Mouse (Mus musculus): ENCODE measurements around the gene Igf1. TPM values are rescaled to one million over a fixed set of nuclear protein-coding genes. Genes with fewer than 3 reads are reported as not detected.

Gene Igf1
- total RNA-seq, 2 experiments from 2014 or later: 11.2 to 13.4 TPM

DNA sequence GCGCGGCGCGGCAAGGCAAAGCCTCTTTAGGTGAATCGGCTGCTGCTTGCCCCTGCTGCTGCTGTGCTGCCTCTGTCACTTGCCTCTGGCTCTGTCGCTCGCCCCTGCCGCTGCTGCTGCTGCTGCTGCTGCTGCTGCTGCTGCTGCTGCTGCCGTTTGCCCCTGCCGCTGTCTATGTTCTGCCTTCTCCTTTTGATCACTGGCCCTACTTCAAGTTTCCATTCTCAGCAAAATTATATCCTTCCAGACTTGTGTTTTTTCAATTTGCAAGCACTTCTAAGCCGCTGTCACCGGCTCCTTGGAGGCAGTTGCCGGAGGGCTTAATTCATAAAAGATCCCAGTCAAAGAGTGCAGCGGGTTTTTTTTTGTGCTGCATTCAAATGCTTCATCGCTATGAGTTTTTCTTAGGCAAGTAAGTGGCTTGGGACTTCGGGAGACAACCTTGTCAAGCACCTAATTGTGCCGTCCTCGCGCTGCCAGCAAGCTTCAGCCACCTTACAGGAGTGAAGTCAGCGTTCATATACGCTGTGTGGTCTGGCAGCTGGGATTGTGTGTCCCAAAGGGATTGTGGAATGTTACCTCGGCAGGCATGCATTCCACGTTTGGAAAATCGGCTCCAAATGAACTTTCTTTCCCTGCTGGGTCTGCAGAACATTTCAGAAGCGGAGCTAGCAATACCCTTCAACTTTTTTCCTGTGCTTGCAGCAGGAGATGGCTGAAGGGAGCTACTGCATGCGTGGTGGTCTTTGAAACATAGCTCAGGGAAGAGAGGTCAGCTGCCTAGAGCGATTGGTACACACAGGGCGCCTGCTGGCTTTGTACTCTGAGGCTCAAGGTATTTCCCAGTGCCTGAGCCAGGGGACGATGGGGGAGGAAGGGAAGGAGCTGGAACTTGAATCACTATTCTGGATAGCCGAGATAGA, 2.4 kb downstream of the Igf1 start:
- DNase-seq: peak; percentile 52 to 62

DNA sequence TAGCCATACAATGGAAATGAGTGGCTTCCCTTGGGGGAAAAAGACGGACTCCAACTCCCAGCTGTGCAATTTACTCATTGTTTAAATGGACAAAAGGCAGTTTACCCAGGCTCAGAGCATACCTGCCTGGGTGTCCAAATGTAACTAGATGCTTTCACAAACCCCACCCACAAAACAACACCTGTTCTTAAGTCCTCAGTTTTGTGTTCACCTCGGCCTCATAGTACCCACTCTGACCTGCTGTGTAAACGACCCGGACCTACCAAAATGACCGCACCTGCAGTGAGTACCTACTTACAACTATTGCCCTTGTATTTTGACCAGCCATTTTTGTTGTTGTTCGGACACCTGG, 3.0 kb downstream of the Igf1 start:
- DNase-seq: no peak

DNA sequence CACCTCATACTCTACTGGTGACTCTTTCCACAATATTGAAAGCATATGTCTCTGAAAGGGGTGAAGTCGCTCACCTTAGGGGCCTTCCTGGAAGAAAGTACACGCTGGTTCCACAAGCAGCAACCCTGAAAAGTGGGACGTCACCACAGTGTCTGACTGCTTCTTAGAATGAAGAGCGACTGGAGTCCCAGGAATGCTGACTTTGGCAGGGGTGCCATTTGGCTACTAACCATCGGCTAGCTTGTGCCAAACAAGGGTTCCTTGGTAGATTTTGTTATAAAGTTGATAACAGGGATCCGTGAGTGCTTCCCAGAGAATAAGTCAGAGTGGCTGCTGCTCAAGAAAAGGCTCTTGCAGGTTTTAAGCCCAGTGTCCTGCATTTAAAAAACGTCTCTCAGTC, 4.8 kb downstream of the Igf1 start:
- DNase-seq: peak; percentile 67 to 81

DNA sequence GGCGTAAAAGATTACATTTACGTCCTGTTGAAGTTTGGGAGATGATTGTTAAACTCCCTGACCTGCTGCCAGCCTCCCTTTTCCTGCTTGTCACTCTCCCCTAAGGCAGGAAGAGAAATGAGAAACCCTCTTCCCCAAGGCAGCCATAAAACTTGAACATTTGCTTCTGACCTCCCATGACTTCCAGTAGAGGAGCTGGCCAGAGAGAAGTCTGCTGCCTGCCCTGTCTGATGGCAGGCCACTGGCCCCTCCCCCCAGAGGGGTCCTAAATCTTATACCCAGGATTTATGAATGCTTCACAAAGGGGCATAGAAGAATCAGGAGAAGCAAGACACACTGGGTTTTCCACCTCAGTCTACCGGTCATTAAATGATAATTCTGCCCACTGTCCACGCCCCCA, 5.3 kb downstream of the Igf1 start:
- DNase-seq: no peak

DNA sequence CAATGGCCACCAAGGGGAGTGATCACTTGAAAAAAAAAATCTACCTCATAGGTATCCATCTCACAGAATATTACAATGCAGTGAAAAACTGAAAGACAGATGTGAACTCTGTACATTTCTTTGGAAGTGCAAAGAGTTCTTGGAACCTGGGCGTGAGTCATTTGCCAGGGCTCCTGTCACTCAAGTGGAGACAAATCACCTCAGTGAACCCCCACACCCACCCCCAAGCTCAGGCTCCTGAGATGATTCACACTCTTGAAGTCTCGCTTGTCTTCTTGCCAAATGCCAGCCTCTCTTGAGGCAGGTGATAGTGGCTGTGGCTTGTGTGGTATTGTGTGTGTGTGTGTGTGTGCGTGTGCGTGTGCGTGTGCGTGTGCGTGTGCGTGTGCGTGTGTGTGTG, 7.6 kb downstream of the Igf1 start:
- no peak for DNase-seq

DNA sequence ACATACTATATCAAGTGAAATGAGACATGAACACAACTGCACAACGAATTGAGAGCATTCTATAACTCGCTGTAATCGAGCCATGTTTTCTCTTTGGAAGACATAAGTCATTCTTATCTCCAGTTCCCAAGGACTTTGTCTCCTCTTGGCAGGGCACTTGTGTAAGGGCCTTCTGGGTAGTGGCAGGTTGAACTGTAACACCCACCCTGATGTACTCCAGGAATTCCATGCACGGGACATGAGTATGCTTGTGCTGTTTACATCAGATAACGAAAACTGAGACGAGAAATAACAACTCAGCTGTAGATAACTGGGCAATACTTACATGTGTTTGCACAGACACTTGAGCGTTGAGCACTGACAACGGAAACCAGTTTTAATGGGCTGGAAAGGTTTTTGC, 8.4 kb downstream of the Igf1 start:
- DNase-seq: no peak

DNA sequence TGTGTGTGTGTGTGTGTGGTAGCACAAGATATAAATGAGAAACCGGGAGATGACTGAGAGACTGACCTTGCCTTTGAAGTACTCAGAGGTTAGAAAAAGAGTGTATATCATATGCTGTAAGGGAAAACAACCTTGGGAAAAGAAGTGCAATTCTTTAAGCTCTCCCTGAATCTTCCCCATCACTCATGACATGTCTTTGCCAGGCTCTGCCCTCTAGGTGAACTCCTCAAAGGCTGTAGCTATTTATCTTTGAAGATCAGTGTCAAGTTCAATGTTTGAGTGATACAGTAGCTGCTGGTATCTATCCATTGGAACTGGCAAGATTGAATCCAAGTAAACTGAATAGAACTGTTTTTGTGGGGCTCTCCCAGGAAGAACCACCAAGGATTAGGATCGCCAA, 9.2 kb downstream of the Igf1 start:
- DNase-seq: no peak

DNA sequence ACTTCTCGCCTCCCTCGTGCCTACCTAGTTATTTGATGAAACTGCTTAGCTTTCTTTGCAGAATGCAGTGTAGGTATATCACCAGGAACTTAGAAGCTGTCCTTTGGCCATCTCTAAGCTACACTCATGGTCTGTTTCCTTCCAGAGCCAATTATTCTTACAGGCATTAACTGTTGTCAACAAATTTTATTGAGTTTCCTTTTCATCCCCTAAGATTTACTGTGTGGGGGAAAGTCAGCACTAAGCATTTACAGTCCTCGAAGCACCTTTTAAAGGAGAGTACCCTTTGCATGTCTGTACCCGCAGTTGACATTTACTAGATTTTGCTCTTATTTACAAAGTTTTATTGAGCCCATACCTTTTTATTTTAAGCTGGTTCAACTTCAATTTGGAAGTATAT, 9.6 kb downstream of the Igf1 start:
- no peak for DNase-seq

DNA sequence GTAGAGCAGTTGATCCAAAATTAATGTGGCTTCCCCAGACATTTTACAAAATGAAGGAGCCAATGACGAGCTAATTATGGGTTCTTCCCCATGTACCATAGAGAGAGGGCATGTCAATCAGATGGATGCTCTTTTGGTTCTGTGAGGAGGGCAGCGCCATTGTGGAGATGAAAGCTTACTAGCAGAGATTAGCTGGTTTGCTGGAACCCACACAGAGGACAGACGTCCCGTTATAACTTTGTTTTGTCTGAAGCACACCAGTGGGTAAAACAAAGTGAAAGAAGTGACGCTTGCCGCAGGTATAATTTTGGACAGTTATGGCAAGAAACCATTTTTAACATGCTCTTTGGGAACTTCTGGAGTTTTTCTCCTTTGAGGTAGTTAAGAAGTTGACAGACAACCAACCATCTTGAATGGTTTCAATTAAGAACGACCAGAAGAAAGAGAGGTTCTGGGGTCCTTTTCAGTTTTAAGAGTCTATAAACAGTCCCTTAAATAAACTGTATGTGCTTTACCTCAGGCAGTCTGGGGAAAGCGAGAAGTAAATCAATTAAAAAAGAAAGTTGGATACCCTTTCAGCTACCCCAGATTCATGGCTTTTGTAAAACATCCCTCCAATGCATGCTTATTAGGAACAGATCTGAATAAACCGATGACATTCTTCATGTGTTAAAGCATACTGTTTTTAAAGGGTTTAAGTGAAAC, 10.4 kb downstream of the Igf1 start:
- no peak for DNase-seq

DNA sequence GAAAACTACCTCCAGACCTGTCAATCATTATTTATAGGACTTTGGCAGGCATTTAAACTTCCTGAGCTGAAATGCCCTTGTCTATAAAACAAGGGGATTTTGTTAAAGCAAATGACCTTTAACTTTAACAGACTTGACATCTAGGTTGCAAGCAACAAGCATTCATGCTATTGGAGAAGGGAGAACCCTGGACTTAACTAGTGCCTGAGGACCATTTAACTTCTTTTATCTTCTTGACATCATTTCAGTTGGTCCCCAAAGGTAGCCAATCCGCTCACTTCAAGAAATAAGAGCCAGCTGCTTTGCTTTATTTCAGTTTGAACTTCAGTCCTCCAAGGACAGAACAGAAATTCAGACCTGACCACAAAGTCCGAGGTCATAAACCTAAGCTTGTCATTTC, 11.1 kb downstream of the Igf1 start:
- no peak for DNase-seq

DNA sequence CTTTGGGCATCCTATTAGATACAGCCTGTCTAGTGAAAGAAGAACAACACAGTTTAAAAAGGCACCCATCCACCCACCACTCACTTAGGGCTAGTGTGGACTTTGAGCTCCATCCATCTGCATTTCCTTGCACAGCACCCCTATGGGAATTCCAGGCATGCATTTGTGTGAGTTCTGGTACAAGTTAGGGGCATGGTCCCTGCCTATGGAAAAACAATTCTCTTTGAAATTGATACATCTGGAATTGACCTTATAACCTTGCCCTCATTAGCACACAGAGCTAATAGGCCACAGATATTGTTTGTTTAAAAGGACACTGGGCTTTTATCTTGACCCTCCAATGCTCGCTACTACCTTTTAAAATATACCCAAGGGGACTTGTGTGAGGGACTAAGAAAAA, 11.6 kb downstream of the Igf1 start:
- no peak for DNase-seq

DNA sequence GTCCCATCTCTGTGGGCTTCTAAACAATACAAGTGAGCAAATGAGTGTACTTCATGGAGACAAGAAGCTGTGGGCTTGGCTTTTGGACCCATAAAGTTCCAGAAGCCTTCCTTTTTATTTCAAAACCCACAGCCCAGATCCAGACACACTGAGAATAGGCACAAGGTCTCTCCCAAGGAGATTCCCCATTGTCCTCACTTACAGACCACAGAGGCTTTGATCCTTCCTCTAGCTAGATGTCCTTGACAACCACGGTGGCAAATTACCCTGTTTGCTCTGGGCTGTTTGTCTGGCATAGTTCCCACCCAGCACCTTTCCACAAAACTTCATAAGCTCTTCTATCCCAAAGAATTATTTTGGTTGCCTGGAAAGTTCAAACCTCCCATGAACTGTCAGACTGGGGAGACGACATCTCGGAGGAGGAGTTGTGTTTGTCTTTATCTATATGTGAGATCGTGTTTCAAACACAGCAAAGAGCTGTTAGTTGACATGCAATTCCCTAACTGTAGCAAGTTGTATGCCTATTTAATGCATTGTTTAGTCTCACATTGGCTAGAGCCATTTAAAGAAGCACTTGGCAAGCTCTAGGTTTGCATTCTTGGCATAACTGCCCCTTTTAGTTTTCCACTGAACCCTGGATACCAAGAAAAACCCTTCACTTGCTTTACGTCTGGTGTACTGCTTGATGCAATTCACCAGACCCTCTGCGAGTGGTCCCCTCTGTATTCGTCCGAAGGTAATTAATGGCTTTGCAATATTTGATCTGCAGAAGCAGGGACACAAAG, 14.0 kb downstream of the Igf1 start:
- no peak for DNase-seq

DNA sequence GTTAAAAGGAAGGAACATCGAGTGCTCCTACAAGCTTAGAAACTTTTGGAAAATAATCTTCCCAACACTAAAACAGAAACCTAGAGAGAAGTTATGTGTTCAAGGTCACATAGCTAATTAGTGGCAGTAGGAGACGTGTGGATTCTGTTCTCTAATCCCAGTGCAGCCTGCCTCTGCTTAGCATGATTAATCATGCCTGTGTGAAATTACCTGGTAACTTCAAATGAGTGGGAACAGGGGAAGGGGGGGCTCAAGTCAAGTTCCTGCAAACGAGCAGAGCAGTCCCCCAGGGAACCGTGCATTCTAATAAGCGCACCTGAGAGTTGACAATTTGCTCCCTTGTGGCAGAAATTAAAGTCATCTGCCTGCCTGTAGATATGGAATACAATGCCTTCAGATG, 14.8 kb downstream of the Igf1 start:
- no peak for DNase-seq

DNA sequence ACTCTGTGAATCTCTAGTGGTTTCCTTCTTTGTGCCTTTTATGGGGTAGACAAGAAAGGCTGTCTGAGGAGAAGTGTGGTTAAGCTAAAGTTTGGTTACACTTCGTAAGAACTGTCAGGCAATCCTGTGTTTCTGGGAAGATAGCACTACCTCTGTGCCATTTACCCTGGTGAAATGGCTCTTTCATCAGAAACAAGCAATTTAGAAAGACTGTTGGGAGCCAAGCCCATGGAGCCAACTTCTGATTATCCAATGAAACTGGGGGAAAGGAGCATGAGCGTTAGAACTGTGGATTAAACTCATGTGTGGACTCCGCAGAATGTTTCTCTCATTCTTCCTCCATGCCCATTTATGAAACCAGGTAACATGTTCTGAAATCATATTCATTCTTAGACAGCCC, 15.5 kb downstream of the Igf1 start:
- no peak for DNase-seq

DNA sequence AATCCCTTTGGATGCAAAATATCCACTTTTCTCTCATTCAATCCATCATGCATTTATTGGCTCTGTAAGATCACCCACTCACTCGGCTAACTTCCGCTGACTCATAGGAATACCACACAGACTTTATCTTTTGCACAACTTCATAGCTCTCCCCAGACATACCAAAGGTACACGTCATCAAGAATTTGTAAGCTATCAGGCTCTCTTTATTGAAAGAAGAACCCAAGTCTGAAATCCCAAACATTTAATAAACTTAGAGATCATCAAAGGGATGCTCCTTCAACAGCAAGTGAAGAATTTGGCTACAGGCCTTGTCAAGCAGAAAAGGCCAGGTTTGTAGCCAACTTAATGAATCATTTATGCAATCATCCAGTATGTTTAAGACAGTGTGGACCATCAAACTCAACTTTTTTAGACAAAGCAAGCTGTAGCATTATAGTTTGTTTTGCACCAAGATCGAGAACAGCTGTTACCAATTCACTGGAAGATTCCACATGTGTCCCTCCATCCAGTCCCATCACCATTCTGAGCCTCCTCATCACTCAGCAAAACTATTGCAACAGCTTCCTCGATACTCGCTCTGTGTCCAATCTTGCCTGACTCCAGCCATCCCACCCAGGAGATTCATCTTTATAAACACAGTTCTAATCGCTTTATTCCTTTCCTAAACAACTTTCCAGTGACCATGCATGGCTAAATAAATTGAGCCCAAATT, 22.2 kb downstream of the Igf1 start:
- peak in 1 of 2 experiments; percentile 29 for DNase-seq

DNA sequence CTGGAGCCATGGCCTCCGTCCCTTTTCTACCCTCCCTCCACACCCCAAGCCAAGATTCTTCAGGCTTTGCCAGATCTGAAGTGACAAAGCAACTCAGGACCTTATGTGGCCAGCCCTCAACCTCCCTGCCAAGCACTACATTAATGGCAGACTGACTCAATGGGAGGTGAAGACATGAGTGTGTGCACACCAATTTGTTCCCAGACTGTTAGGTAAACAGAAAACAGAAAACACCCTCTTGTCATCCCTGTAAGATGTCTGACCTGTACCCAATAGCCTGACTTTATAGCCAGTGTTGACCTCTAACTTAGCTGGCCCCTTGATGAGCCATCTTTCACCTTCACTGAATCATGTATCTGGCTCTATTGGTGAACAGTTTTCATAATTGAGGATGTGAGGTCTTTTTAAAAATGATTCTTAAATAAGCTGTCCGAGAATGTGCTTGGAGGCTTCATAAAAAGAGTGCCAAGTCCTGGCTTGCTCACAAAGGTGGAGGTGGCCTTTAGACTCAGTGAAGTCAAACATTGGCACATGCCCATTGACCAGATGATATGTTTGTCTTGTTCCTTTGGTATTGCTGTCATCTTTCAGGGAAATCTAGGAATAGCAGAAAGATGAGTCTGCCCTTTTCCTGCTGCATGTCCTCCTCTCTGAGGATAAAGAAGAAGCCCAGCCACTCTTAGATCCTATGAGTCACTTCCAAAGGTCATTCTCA, 27.4 kb downstream of the Igf1 start:
- no peak for DNase-seq

DNA sequence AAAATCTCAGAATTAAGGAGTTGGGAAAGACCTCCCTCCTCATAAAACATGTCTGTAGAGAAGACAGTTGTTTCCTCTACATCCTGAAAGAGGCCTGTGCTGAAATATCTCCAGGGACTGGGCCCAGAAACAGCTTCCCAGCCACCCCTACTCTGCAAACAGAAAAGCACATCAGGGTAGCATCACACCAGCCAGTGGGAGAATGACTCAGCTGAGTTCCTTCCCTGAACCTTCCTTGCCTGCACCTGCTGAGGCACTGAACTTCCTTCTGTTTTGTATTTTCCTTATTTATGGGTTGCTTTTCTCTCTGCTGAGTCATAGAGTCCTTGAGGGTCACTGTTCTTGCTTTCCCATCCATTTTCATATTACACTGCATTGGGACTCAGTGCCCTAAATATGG, 31.8 kb downstream of the Igf1 start:
- DNase-seq: no peak

DNA sequence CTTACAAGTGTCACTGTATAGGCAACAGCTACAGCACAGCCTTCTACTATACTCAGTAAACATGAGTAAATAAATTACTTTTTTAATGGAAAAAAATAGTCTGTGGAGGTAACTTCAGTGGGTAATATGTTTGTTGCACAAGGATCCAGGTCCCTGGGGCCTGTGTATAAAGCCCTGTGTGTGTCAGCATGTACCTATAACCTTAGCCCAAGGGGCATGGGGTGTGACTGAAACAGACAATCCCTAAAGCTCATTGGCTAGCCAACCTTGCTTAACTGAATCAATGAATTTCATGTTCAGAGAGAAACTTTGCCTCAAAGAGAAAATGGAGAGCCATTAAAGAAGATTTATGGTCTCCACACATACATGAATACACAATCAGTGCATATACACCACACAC, 34.2 kb downstream of the Igf1 start:
- no peak for DNase-seq

DNA sequence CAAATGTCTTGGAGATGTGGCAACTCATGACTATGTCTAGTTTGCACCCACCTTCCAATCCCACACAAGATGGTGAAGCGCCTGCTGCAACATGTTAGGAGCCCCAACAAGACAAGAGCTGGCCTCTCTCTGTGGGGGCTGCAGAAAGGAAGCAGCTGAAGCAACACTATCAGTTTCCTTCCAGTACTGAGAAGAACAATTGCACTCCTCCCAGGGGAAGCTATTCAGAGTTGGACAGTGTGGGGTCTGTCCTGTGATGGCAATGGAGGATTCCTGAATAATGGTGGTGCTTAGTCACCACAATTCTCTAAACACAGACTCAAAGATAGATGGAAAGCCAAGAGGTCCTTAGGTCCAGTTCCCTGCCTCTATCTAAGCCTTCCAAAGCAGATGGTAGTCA, 35.2 kb downstream of the Igf1 start:
- DNase-seq: peak; percentile 24 to 36

DNA sequence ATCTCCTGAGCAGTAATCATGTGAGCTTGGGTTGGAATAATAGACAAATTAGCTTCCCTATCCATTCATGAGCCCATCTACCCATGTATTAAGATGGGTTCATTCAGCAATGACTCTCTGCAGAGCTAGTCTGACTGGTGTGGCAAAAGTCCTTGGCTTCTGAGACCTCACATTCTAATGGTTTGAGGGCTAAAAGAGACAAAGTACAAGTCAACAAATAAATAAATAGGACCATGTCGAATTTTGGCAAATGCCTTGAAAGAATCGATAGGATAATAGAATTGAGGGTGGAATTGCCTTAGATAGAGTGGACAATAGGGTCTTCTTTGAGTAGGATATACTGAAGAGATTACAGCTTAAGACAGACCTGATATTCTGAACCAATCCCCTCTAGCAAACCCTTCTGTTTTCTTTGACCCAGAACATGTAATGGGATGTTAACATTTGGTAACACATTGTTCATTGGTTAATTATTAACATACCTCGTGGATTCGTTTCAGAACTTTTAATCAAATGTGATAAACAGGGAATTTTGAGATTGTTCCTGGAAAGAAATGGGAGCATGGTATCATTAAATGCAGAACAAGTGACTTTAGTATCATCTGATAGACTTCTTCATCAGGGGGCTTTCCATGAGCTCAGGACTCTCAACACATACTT, 36.5 kb downstream of the Igf1 start:
- no peak for DNase-seq

DNA sequence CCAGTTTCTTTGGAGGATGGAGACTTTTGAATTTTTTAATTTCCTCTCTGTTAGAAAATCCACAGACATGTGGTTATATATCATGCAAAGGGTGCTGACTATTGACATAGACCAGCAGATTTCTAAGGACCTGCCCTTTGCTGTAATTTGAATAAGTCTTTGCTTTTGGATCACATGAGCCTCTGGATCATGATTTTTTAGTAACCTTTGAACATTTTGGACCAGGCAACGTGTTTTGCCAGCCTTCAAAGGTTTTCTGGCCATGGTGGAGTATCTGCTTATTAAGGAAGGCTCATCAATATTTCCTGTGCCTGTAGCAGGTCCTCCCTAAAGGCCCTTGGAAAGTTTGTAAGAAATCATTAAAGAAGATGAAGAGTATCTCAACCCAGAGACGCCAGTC, 37.3 kb downstream of the Igf1 start:
- no peak for DNase-seq

Data from heart, adult 18-20 months (tissue).